Mouse (Mus musculus): ENCODE results near the gene Sun1. TPM values are rescaled to one million over a fixed set of nuclear protein-coding genes. Genes with fewer than 3 reads are reported as not detected.

The Sun1 gene
- total and polyA plus RNA-seq, 2 experiments from 2014 or later: 35.3 to 75.0 TPM

GRCm38 (mm10) chr5:139258371-139259035, 58.1 kb downstream of the Sun1 start:
- 89% methylated on average over 8 of the region's 8 CpGs for WGBS
- no peak overlapping the region for H3K4me2 ChIP-seq (ENCODE audit: low read depth, low read length, poor library complexity, severe bottlenecking)
- H3K9ac ChIP-seq (replicated peaks; ENCODE audit: low read length, poor library complexity, severe bottlenecking): no peak overlapping the region
- no peaks in the 10 kb centered on the region for H3K9me3 ChIP-seq (ENCODE audit: low read length)
- no peak overlapping the region for H3K27ac ChIP-seq (ENCODE audit: low read depth, low read length)
- H3K4me3 ChIP-seq (ENCODE audit: low read depth, low read length): no peak overlapping the region
- TF ChIP-seq CTCF (IDR thresholded peaks at IDR 0.05): no peak
- H3K4me1 ChIP-seq (ENCODE audit: insufficient read depth, low read length): peaks cover 3% of the 10 kb centered on the region
- ATAC-seq (ENCODE audit: low FRiP score): no peak
- H3K36me3 ChIP-seq (ENCODE audit: insufficient read depth, low read length): peaks cover 23% of the 10 kb centered on the region
- DNase-seq (ENCODE audit: low spot score): no peak
- no peaks in the 10 kb centered on the region for H3K27me3 ChIP-seq (ENCODE audit: insufficient read depth, low read length)

- peaks cover 36% of the 10 kb centered on the region for H3K36me3 ChIP-seq (ENCODE audit: insufficient read depth, low read length)
- TF ChIP-seq CTCF (IDR thresholded peaks at IDR 0.05): no peak
- 83% methylated on average over 5 of the region's 5 CpGs for WGBS
- H3K9ac ChIP-seq (replicated peaks; ENCODE audit: low read length, poor library complexity, severe bottlenecking): no peak overlapping the region
- DNase-seq (ENCODE audit: low spot score) (no peak), ATAC-seq (ENCODE audit: low FRiP score) (no peak)
- H3K9me3 ChIP-seq (ENCODE audit: low read length): no peaks in the 10 kb centered on the region
- H3K27ac ChIP-seq (ENCODE audit: low read depth, low read length): no peak overlapping the region
- H3K4me1 ChIP-seq (ENCODE audit: insufficient read depth, low read length): no peaks in the 10 kb centered on the region
- no peak overlapping the region for H3K4me3 ChIP-seq (ENCODE audit: low read depth, low read length)
- no peaks in the 10 kb centered on the region for H3K27me3 ChIP-seq (ENCODE audit: insufficient read depth, low read length)
- no peak overlapping the region for H3K4me2 ChIP-seq (ENCODE audit: low read depth, low read length, poor library complexity, severe bottlenecking)
These were observed 59.4 kb downstream of the Sun1 start for GRCm38 (mm10) chr5:139259853-139260252.

- Histone ChIP-seq H3K27me3 (ENCODE audit: insufficient read depth, low read length) (no peaks in the 10 kb centered on the region), H3K36me3 (ENCODE audit: insufficient read depth, low read length) (peaks cover 51% of the 10 kb centered on the region), H3K27ac (ENCODE audit: low read depth, low read length) (no peak overlapping the region), H3K9me3 (ENCODE audit: low read length) (no peaks in the 10 kb centered on the region), H3K9ac (replicated peaks; ENCODE audit: low read length, poor library complexity, severe bottlenecking) (no peak overlapping the region), H3K4me2 (ENCODE audit: low read depth, low read length, poor library complexity, severe bottlenecking) (no peak overlapping the region), H3K4me1 (ENCODE audit: insufficient read depth, low read length) (no peaks in the 10 kb centered on the region), H3K4me3 (ENCODE audit: low read depth, low read length) (no peak overlapping the region)
- 98% methylated on average over 4 of the region's 4 CpGs for WGBS
- ATAC-seq (ENCODE audit: low FRiP score) (no peak), DNase-seq (ENCODE audit: low spot score) (no peak)
- TF ChIP-seq CTCF (IDR thresholded peaks at IDR 0.05): no peak
These were observed 61.0 kb downstream of the Sun1 start for GRCm38 (mm10) chr5:139261403-139261802.

GRCm38 (mm10) chr5:139267661-139268060, 67.2 kb downstream of the Sun1 start:
- WGBS: 88% methylated on average over 4 of the region's 4 CpGs
- Histone ChIP-seq H3K27ac (ENCODE audit: low read depth, low read length) (no peak overlapping the region), H3K4me3 (ENCODE audit: low read depth, low read length) (no peak overlapping the region), H3K9me3 (ENCODE audit: low read length) (no peaks in the 10 kb centered on the region), H3K4me2 (ENCODE audit: low read depth, low read length, poor library complexity, severe bottlenecking) (no peak overlapping the region), H3K9ac (replicated peaks; ENCODE audit: low read length, poor library complexity, severe bottlenecking) (no peak overlapping the region), H3K36me3 (ENCODE audit: insufficient read depth, low read length) (peaks cover 66% of the 10 kb centered on the region), H3K27me3 (ENCODE audit: insufficient read depth, low read length) (no peaks in the 10 kb centered on the region), H3K4me1 (ENCODE audit: insufficient read depth, low read length) (no peaks in the 10 kb centered on the region)
- ATAC-seq (ENCODE audit: low FRiP score) (no peak), DNase-seq (ENCODE audit: low spot score) (no peak)
- no peak for TF ChIP-seq CTCF (IDR thresholded peaks at IDR 0.05)

- H3K4me1 ChIP-seq (ENCODE audit: insufficient read depth, low read length): no peaks in the 10 kb centered on the region
- no peak overlapping the region for H3K27ac ChIP-seq (ENCODE audit: low read depth, low read length)
- peaks cover 43% of the 10 kb centered on the region for H3K36me3 ChIP-seq (ENCODE audit: insufficient read depth, low read length)
- TF ChIP-seq CTCF (IDR thresholded peaks at IDR 0.05): no peak
- no peak overlapping the region for H3K4me2 ChIP-seq (ENCODE audit: low read depth, low read length, poor library complexity, severe bottlenecking)
- no peaks in the 10 kb centered on the region for H3K9me3 ChIP-seq (ENCODE audit: low read length)
- no peak overlapping the region for H3K4me3 ChIP-seq (ENCODE audit: low read depth, low read length)
- ATAC-seq (ENCODE audit: low FRiP score) (no peak), DNase-seq (ENCODE audit: low spot score) (peak; percentile 21)
- H3K9ac ChIP-seq (replicated peaks; ENCODE audit: low read length, poor library complexity, severe bottlenecking): no peak overlapping the region
- 62% methylated on average over 16 of the region's 16 CpGs for WGBS
- H3K27me3 ChIP-seq (ENCODE audit: insufficient read depth, low read length): no peaks in the 10 kb centered on the region
These were observed 70.5 kb downstream of the Sun1 start for GRCm38 (mm10) chr5:139270806-139271521.

GRCm38 (mm10) chr5:139271994-139272554, 71.6 kb downstream of the Sun1 start:
- Histone ChIP-seq H3K27ac (ENCODE audit: low read depth, low read length) (no peak overlapping the region; the same call in 1 of the 2 replicates), H3K4me1 (ENCODE audit: insufficient read depth, low read length) (no peaks in the 10 kb centered on the region), H3K4me3 (ENCODE audit: low read depth, low read length) (no peak overlapping the region), H3K4me2 (ENCODE audit: low read depth, low read length, poor library complexity, severe bottlenecking) (no peak overlapping the region), H3K27me3 (ENCODE audit: insufficient read depth, low read length) (no peaks in the 10 kb centered on the region), H3K36me3 (ENCODE audit: insufficient read depth, low read length) (peaks cover 33% of the 10 kb centered on the region), H3K9ac (replicated peaks; ENCODE audit: low read length, poor library complexity, severe bottlenecking) (no peak overlapping the region), H3K9me3 (ENCODE audit: low read length) (no peaks in the 10 kb centered on the region)
- DNase-seq (ENCODE audit: low spot score) (no peak), ATAC-seq (ENCODE audit: low FRiP score) (no peak)
- TF ChIP-seq CTCF (IDR thresholded peaks at IDR 0.05): no peak
- 63% methylated on average over 8 of the region's 8 CpGs for WGBS

Data from midbrain, postnatal 0 days (tissue).